Mouse (Mus musculus) ovary, postnatal 10 days (tissue): ENCODE results near the gene March5.
"Not testable (repeated sequence)": the region's sequence is repeated elsewhere in the genome, so short reads cannot be mapped to it uniquely, and the experiment has no call there.

Experiments used
- DNase-seq: peaks from one replicate; pipeline ENCODE4 v3.0.0; 2022; ENCODE audit warnings: low spot score

Gene March5

GRCm38 (mm10) chr19:37208986-37209385 lies 1.6 kb downstream of the March5 start:
- no peak for DNase-seq

GRCm38 (mm10) chr19:37209467-37210128 lies 2.3 kb downstream of the March5 start:
- DNase-seq = no peak

DNA sequence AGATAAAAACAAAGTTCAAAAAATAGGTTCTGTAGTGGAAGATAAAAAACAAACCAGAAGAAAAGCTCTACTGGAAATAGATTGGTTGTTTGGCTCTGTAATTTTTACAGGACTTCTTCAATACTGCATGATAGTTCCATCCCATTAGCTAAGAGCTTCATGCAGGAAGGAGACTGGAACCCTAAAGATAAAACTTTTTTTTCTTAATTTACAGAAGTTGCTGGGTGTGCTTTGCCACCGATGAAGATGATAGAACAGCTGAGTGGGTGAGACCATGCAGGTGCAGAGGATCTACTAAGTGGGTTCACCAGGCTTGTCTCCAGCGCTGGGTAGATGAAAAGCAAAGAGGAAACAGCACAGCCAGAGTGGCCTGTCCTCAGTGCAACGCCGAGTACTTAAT lies 3.1 kb downstream of the March5 start:
- no peak for DNase-seq

DNA sequence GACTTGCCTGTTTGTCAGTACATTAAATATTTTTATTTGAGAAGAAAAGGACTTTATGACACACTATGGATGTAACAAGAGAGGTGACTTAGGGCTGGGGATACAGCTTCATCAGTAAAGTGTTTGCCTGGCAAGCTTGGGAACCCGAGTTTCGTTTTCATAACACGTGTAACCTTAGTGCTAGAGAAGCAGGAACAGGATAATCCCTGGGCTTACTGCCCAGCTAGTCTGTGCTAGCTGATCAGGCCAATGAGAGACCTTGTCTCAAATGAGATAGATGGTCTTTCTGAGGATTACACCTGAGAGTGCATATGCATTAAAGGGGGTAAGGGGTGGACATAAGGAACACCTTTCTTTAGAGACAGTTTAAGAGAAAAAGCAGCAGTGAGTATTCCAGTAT lies 4.1 kb downstream of the March5 start:
- no peak for DNase-seq

- DNase-seq = no peak
Observed at GRCm38 (mm10) chr19:37214711-37215110, 7.4 kb downstream of the March5 start.

GRCm38 (mm10) chr19:37225197-37225862 lies 18.0 kb downstream of the March5 start:
- DNase-seq = no peak

GRCm38 (mm10) chr19:37232598-37232997 lies 25.3 kb downstream of the March5 start:
- not testable (repeated sequence) for DNase-seq

- DNase-seq = no peak
Observed at GRCm38 (mm10) chr19:37233561-37234539, 26.5 kb downstream of the March5 start.

DNA sequence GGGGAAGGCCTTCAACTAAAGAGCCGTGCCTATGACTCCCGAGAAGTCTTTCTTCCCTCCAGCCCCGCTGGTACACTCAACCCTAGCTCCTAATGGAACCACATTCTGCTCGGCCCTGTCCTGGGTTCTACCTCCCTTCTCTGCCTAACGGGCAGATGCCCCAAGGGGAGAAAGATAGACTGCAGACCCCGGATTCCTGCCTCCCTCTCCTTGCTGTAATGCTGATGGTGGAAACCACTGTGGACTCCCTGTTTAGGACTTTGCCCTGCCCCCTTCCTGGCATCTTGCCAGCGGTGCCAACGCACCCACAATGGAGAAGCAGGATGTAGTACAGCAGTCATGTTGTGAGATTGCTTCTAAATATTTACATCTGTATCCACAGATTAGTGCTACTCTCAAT lies 28.5 kb downstream of the March5 start:
- DNase-seq = no peak

- no peak for DNase-seq
Observed at GRCm38 (mm10) chr19:37237306-37237705, 30.0 kb downstream of the March5 start.

- no peak for DNase-seq
Observed at GRCm38 (mm10) chr19:37237712-37238437, 30.5 kb downstream of the March5 start.

DNA sequence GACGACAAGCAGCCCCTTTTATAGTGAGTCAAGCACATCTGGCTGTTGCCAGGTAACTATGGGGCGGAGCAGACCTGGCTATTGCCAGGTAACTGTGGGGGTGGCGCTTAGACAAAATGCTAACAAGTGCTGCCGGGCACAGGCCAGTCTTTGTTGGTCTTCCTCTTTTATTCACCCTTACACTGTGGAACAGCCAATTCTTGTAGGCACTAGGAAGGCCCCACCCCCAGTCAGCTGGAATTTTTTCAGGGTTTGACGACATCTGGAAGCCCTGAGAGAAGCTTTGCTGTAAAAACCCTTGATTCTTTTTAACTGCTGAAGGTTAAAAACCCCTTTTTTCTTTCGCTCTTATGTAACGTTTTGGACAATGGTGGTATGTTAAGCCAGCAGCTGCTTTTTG lies 31.3 kb downstream of the March5 start:
- DNase-seq = no peak

- DNase-seq = no peak
Observed at GRCm38 (mm10) chr19:37239096-37239495, 31.8 kb downstream of the March5 start.

GRCm38 (mm10) chr19:37241201-37241600 lies 33.9 kb downstream of the March5 start:
- DNase-seq = no peak

GRCm38 (mm10) chr19:37242707-37243106 lies 35.4 kb downstream of the March5 start:
- DNase-seq = no peak

GRCm38 (mm10) chr19:37246859-37247258 lies 39.5 kb downstream of the March5 start:
- no peak for DNase-seq

DNA sequence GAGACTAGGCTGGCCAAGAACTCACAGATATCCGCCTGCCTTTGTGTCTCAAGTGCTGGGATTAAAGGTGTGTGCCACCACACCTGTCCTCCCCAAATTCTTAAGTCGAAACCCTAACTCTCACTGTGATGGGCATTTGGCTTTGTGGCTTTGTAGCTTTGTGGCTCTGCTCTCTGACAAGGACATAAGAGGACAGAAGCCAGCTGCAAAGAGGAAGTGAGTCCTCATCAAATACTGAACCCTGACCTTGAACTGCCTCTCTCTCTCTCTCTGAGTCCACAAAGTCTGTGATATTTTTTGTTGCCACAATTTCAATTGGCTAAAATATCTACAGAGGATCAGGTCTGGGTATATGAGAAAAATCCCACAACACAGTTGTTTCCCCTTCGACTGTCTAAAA lies 40.9 kb downstream of the March5 start:
- no peak for DNase-seq

DNA sequence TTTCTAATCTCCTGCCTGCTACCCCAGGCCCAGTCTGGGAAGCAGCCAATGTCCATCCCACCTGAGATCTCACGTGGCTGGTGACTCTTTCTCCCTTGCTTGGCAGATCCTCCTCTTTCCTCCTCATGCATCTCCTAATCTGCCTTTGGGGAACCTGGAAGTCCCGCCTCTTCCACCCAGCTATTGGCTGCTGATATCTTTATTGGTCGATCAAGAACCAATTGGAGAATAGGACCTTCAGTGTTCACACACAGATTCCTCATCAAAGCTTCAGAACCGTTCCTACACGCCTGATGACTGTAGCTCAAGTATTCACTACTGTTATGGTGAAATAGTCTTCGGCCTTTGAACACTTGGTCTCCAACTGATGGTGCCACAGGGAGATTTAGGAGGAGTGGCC lies 44.8 kb downstream of the March5 start:
- no peak for DNase-seq

- no peak for DNase-seq
Observed at GRCm38 (mm10) chr19:37255321-37255720, 48.0 kb downstream of the March5 start.

DNA sequence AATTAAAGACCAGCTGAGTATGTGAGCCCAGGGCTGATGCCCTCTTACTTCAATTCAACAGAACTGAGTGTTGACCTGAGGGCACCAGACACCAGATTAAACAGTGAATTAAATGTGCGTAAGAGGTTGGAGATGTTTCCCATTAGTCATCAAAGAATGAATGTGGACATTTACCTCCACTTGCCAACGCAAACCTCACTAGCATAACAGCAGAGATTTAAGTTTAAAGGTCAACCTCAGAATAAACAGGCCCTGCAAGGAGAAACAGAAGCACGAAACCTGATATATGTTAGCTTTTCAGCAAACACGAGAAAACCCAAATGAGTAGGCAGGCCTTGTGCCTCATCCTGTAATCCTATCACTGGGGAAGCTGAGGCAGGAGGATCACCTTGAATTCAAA lies 55.0 kb downstream of the March5 start:
- DNase-seq = no peak

DNA sequence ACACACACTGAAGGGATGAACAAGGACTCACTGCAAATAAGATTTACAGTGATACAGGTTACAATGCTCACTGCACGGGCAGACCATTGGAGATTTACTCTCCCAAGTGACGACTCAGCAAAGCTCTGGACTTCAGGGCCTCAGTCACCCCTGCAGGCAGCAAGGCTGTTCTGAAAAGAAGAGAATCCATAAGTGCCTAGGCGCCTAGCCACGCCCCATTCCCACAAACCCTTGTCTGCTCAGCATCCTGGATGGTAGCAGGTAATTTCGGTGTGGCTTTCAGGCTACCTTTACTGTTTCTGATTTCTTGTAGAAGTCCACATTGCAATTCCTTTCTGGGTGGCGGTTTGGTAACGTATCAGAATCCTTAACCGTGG lies 56.2 kb downstream of the March5 start:
- DNase-seq = no peak
